Mouse (Mus musculus) liver, postnatal 0 days (tissue): Measurements from ENCODE around the gene Agbl4.

ENCODE experiments used
- CTCF ChIP-seq: sonication (generic); IDR thresholded peaks from 2 replicates; pipeline ENCODE4 v1.5.1; 2016; ENCODE audit warnings: antibody characterized with exemption, low read depth
- EP300 ChIP-seq: IDR thresholded peaks from 2 replicates; pipeline ENCODE4 v1.6.1; 2016; ENCODE audit warnings: antibody characterized with exemption, low read depth, mild to moderate bottlenecking

GRCm38 (mm10) chr4:111200100-111200499, 802.6 kb downstream of the Agbl4 start:
- TF ChIP-seq CTCF: no peak
- no peak for TF ChIP-seq EP300
